Mouse (Mus musculus): ENCODE measurements around the gene Sec1.

DNA sequence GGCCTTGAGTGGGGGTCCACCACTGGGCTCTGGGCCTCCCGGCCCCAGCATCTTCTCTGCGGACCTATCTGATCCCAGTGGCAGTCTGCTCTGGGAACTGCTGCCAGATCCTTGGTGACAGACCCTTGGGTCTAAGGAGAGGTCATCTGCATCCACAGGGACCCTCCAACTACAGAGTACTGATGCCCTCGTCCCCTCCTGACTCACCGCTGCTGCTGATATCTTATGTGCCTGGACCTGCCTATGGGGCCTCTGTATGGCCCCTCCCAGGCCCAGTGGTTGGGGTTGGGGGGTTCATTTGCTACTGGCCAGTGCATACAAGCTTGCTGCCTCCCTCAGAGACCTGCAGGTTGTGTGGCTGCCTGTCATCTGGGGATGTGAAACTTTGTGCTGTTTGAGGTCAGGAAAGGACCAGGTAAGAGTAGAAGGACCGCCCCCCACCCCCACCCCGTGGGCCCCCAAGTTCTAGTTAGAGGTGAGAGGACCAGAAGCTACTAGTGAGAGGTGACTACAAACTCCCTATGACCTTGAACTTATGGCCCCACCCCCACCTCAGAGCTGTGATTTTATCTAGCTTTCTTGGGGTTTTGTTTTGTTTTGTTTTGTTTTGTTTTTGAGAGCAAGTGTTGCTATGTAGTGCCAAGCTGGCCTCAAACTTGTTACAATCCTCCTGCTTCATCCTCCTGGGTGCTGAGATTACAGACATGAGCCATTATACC, 49.2 kb downstream of the Sec1 start:
- TF ChIP-seq CTCF (IDR thresholded peaks at IDR 0.05; ENCODE audit: insufficient read depth, low read length) (no peak), POLR2A (IDR thresholded peaks at IDR 0.05; ENCODE audit: borderline replicate concordance, extremely low read depth, low read depth, low read length) (no peak)

Data from lung, adult 2 months (tissue).